Mouse (Mus musculus) heart, postnatal 25 days (tissue): ENCODE data around the gene Slc45a3. TPM values are rescaled to one million over a fixed set of nuclear protein-coding genes. Genes with fewer than 3 reads are reported as not detected.

ENCODE experiments used
- DNase-seq: peaks from one replicate; pipeline ENCODE4 v3.0.0; 2022; ENCODE audit warnings: low spot score
- intact Hi-C: fragments of 180-260 bp; cut with DNase I; formaldehyde crosslinking; loops from one replicate; pipeline ENCODE4 v1.15.1; 2025
- total RNA-seq, 2 experiments: library from RNA; stranded (reverse); gene quantifications; 2 replicates each; pipeline ENCODE4 v1.2.3; 2021

Slc45a3 gene
- total RNA-seq, 2 experiments from 2014 or later, result 3.8 to 5.2 TPM

DNA sequence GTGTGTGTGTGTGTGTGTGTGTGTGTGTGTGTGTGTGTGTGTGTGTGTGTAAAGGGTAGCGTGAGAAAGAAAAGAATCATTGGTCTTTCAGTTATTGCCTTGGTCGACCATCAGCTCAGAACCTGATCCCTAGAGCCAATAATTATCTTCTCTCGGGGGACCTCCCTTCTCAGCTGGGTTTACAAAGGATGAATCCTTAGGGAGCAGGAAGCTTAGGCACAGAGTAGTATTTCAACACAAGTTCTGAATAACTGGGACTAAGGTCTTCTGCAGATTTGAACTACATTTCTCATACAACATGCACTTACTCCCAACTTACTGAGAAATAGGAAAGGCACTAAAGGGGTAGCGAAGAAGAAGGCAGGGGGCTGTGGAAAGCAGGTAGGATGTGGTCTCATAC, 26.7 kb downstream of the Slc45a3 start:
- intact Hi-C loops, result loop anchor here (10.0 kb wide), 1 partner anchor 245 kb away; no protein-coding TSS in a partner anchor
- no peak for DNase-seq

DNA sequence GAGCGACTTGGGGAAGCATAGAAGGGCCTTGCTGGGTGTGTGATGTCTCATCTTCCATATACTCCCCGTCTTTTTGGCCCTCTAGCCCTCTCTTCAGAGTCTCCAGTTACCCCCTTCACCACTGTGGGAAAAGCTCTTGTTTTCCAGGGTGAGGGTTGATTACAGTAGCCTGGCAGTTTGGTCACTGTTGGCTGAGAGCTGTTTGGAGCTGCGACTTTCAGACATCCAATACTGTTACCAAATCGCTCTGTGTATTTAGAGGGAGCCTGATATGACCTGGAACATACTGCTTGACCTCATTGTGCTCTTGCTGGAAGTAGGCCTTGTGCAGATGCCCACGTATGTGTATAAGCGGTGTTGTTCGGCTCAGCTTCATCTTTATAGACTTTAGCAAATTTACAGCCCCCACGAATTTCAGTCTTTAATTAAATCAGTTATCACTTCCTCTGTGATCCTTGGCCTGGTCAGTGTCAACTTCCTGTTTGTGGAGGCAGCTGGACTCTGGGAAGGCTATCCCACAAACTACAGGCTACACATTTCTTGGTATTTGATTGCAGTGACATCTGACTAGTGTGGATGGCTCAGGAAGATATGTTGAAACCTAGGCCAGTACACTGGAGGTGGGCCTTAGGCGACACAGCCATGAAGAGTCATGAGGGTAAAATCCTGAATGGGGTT, 27.5 kb downstream of the Slc45a3 start:
- intact Hi-C loops, result no loop called here
- no peak for DNase-seq

DNA sequence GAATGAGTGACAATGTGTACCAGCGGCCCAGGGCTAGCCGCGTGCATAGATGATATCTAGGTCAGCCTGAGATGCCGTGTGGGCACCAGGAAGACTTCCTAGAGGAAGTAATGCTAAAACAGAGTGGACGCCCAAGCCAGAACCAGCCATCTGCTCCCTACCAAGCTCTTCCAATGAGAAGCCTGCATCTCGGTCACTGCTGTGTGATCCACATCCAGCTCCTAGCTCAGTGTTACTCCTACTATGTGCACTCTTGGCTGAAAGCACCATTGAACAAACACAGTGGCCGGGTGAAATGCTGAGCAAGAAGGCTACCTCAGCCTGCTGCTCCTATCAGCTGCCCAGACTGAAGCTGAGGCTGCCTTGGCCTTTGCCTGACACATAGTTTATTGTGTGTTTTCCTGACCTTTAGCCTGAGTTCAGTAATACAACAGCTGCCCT, 29.8 kb downstream of the Slc45a3 start:
- intact Hi-C loops, result no loop called here
- DNase-seq, result no peak

GRCm38 (mm10) chr1:131993169-131994040, 30.6 kb downstream of the Slc45a3 start:
- intact Hi-C loops, result loop anchor here (2.0 kb wide), 1 partner anchor 53 kb away; no protein-coding TSS in a partner anchor

GRCm38 (mm10) chr1:131995062-131995461, 32.3 kb downstream of the Slc45a3 start:
- intact Hi-C loops, result loop anchor here (1.0 to 2.0 kb wide), 2 partner anchors 52 to 121 kb away; no protein-coding TSS in a partner anchor
- no peak for DNase-seq

More at GRCm38 (mm10) chr1:131993169-131994040, 30.6 kb downstream of the Slc45a3 start:
- no peak for DNase-seq

- intact Hi-C loops, result no loop called here
- DNase-seq, result no peak
Measured at GRCm38 (mm10) chr1:132000506-132000905, 37.7 kb downstream of the Slc45a3 start.

GRCm38 (mm10) chr1:132001880-132002330, 39.1 kb downstream of the Slc45a3 start:
- no peak for DNase-seq
- intact Hi-C loops, result no loop called here

DNA sequence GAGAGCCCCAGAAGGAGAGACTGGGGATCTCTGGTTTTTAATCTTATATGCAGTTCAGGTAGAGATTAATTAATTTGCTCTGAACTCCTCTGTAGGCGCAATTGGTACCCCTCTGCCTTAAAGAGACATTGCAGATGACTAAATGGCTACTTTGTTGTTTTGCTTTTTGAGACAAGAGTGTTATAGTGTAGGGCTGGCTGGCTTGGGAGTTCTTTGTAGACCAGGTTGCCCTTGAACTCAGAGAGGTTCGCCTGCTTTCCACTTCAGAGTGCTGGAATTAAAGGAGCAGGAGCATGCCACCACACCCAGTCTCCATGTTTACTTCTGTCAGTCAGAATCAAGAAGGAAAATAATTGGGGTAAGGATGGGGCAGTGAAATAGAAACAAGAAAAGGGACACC, 40.3 kb downstream of the Slc45a3 start:
- intact Hi-C loops, result no loop called here
- no peak for DNase-seq

DNA sequence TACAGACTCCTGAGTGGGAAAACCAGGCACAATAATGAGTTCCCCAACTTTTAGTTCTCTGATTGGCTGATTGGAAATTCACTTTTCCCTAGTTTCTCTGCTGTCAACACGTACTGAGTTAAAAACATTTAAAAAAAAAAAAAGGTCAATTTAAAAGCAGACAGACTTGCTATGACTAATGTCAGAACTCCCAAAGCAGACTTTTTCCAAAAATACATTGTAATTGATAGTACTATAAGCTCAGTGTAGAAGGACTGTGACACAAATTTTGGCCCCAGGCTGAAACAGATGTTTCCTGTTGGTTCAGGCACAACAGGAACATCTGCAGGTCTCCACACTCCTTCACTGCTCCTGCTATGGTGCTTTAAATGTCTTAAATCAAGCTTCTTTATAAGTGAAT, 41.0 kb downstream of the Slc45a3 start:
- intact Hi-C loops, result no loop called here
- peak; percentile 35 for DNase-seq

DNA sequence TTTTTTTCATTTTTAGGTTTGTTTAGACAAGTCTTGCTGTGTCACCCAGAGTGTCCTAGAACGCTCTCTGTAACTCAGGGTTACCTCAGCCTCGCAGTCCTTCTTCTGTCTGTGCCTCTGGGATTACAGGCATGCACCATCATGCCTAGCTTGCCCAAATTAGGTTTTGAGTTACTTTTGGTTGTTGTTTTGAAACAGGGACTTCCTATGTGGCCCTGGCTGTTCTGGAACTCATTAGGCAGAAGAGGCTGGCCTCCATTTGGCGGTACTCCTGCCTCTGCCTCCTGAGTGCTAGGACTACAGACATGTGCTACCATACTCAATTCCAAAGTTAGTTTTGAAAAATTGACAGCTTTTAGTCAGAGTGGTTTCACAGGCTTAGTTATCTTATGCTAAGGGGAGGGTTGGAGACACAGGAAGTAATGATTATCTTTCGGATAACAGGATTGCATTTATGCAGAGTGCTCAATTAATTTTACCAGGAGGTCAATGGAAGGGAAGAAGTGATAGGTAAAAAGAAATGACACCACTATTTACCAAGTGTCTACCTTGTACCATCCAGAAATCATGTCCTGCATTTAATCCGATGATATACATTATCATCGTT, 41.9 kb downstream of the Slc45a3 start:
- intact Hi-C loops, result no loop called here
- DNase-seq, result no peak

GRCm38 (mm10) chr1:132005466-132005865, 42.7 kb downstream of the Slc45a3 start:
- no peak for DNase-seq
- intact Hi-C loops, result no loop called here

DNA sequence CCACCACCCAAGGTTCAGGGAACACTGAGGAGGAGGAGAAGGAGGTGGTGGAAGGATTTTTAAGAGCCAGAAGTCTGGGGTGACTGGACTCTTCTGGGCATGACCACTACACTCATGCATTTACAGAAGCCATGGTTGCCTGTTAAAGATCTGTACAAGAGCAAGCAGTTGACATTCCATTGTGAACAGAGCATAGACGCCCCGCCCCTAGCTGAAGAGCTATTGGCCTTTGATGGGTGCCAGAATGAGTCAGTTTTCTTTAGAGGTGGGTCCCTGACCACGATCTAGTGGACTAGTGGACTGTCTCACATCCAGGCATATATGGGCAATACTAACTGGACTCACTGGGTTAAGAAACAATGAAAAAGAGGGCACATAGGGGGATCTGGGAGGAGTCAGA, 43.3 kb downstream of the Slc45a3 start:
- intact Hi-C loops, result no loop called here
- DNase-seq, result no peak

- intact Hi-C loops, result no loop called here
- no peak for DNase-seq
Measured at GRCm38 (mm10) chr1:132006721-132007120, 44.0 kb downstream of the Slc45a3 start.

DNA sequence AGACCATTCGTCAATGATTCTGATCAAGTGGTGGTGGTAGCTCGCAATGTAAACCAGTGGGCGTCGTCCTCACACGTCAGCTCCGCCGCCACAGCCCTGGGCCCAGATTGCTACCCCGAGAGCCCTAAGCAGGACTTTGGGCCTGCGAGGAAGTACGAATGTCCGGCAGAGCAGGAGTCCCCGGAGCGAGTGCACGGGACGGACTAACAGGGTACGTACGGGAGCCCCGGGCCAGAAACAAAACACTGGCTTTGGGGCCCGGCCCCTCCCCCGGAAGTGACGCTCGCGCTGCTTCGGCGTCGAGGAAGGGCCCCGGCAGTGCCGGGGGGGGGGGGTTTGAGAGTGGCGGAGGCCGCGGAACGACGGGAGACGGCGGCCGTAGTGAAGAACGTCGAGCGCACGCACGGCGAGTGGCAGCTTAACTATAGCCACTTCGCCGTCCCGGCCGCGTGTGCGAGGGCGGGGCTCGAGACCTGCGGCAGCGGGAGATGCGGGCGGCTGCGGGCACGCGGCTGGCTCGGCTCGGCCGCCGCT, 44.6 kb downstream of the Slc45a3 start, which contains the start of gene Elk4:
Gene Elk4 (plus strand): TSS at position 326 of the 534 bp plus-strand sequence.
- peak; percentile 90 for DNase-seq
- intact Hi-C loops, result no loop called here

DNA sequence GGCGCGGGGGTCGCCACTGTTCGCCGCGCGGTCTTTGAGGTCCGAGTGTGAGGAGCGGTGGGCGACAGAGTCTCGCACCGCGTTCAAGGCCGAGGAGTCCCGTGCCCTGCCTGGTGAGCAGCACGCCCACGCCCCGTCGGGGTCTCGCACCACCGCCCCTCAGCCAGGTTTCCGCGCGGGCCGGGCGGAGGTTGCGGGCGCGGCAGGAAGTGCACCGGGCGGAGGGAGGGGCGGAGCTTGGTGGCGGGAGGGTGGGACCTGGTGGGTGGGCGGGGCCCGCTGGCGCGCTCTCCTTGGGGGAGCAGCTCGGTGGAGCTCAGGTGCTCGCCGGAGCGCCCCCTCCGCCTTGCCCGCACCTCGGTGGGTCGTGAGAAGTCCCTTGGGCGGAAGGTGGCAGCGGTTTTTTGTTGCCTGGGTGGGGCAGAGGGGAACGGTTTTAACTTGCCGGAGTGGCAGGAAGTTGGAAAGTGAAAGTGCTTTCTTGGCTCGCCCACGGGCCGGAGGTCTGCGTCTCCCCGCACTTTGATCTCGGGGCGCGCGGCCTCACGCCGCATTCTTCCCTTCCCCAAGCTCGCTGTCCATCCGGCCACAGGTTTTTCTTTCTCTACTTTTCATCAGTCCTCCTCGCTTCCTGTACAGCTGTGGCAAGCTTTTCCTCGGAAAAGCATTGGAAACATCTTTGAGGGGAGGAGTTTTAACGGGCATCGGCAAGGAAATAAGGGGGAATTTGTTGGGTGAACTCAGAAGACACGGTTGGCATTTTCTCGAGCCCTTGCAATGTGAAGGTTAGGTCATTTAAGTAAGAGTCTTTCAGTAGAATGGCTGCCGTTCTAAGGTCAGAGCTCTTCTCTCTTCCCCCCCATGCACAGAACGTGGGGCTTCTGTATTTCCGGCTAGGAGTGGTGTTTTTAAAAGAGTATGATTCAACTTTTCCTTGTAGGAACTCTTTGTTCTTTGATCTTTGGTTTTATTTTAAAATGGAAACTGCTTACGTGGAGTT, 45.4 kb downstream of the Slc45a3 start:
- DNase-seq, result peak; percentile 77
- intact Hi-C loops, result loop anchor here (2.0 kb wide), 1 partner anchor 33 kb away; no protein-coding TSS in a partner anchor

DNA sequence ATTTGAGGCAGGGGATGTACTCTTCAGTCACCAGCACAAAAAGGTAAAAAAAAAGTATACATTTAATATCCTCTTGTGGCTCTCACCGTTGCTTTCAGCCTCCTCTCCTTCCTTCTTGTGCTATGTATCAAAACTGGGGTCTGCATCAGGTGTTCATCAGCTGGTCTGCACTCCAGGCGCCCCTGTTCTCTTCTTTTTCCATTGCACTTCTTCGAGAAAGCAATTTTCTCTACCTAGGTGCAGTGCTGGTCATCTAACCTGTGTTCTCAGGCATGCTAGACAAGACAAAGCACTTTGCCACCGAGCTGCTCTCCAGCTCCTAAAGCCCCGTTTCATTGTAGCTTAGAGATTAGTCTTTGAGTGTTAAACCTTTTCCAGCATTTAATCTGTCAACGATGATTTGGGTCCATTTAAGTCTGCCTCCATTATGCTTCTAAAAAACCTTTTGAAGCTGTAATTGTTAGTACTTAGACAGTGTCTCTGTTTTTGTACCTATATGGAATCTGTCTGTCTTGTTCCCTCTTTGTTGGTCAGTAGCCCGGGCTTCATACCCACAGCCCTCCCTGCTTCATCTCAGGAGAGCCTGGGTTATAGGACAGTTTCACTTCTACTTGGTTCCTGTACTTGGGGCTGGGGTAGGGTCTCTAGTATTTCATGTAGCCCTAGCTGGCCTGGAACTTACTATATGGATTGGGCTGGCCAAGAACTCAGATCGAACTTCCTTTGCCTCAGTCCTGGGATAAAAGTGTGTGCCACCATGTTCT, 46.3 kb downstream of the Slc45a3 start:
- intact Hi-C loops, result loop anchor here (2.0 kb wide), 1 partner anchor 32 kb away; no protein-coding TSS in a partner anchor

DNA sequence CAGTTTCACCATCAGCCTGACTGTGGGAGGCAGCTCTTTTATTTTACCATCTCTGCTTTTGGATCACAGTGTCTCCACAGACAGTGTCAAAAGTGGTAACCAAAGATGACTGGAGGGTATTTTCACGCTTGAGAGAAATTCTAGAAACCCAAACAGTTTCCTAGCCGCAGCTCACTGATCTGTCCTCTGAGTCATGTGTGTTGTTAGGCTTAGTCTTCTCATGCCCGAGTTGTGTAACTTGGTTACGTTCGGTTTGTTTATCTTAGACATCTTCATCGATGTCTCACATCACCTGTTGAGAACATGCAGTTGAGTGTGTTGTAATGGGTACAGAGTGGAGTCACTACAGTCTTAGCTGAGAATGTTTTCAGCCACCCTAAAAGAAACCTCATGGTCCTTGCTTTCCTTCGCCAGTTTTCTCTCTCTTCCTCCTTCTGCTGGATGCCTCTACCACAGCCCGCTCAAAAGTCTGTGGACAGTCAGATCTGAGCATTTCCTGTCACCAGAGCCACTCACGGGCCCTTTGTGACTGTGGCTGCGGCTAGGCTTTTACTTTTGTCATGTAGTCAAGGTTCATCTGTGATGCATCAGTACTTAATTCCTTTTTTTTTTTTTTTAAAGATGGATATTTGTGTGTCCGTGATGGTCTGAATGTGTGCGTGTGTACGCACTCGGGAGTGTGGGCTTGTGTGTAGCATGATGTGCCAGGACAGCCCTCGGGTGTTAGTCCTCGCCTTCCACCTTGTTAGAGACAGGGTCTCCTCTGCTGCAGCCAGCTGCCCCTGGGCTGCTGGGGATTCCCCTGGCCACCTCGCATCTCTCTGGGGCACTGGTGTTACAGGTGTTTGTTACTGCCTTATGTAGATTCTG, 48.1 kb downstream of the Slc45a3 start:
- DNase-seq, result no peak
- intact Hi-C loops, result no loop called here

More for the DNA sequence above, 46.3 kb downstream of the Slc45a3 start:
- DNase-seq, result no peak
